Mouse (Mus musculus): ENCODE measurements around the gene Ctbp1. TPM values are rescaled to one million over a fixed set of nuclear protein-coding genes. Genes with fewer than 3 reads are reported as not detected.

The Ctbp1 gene
- 318 and 324 TPM in 2 replicates for polyA plus RNA-seq (2015; fragmentation: Nextera tagmentation; extraction: Ambion mirVana)

- peak; percentile 93 for ATAC-seq (replicated peaks; ENCODE audit: low FRiP score)
- peaks cover 16% of the 10 kb centered on the region for H3K36me3 ChIP-seq
- H3K27ac ChIP-seq, result peak within 1 kb of the TSS; percentile 98
- no peaks in the 10 kb centered on the region for H3K27me3 ChIP-seq
- H3K9ac ChIP-seq, result peak within 1 kb of the TSS; percentile 95
- peaks cover 31% of the 10 kb centered on the region for H3K4me1 ChIP-seq
- peak within 1 kb of the TSS; percentile 82 for H3K4me2 ChIP-seq
- H3K4me3 ChIP-seq (replicated peaks), result peak within 1 kb of the TSS; percentile 63
- H3K9me3 ChIP-seq (replicated peaks), result no peaks in the 10 kb centered on the region
- WGBS, result 0% methylated on average over 47 of the region's 57 CpGs
These were observed at the start of gene Ctbp1 for GRCm38 (mm10) chr5:33274953-33275454. Ctbp1 (minus strand) TSS chr5:33274994.

- no peaks in the 10 kb centered on the region for H3K4me1 ChIP-seq
- no peak overlapping the region for H3K4me2 ChIP-seq
- 56% methylated on average over 2 of the region's 2 CpGs for whole genome bisulfite sequencing
- no peak overlapping the region for H3K4me3 ChIP-seq (replicated peaks)
- H3K27me3 ChIP-seq, result no peaks in the 10 kb centered on the region
- no peak for ATAC-seq (replicated peaks; ENCODE audit: low FRiP score)
- no peak overlapping the region for H3K27ac ChIP-seq
- no peaks in the 10 kb centered on the region for H3K9me3 ChIP-seq (replicated peaks)
- H3K9ac ChIP-seq, result no peak overlapping the region
- no peaks in the 10 kb centered on the region for H3K36me3 ChIP-seq
These were observed 49.7 kb upstream of the Ctbp1 start for GRCm38 (mm10) chr5:33324491-33324890.

- Histone ChIP-seq H3K27me3 (no peaks in the 10 kb centered on the region), H3K4me1 (no peaks in the 10 kb centered on the region), H3K36me3 (no peaks in the 10 kb centered on the region), H3K9ac (no peak overlapping the region), H3K4me3 (replicated peaks) (no peak overlapping the region), H3K4me2 (no peak overlapping the region), H3K27ac (no peak overlapping the region), H3K9me3 (replicated peaks) (no peaks in the 10 kb centered on the region)
- ATAC-seq (replicated peaks; ENCODE audit: low FRiP score), result no peak
- WGBS, result 89% methylated on average over 7 of the region's 7 CpGs
These were observed 37.4 kb upstream of the Ctbp1 start for GRCm38 (mm10) chr5:33312192-33312591.

GRCm38 (mm10) chr5:33310704-33311462, 36.1 kb upstream of the Ctbp1 start:
- H3K27me3 ChIP-seq, result no peaks in the 10 kb centered on the region
- WGBS, result 77% methylated on average over 3 of the region's 3 CpGs
- H3K4me1 ChIP-seq, result no peaks in the 10 kb centered on the region
- H3K4me3 ChIP-seq (replicated peaks), result no peak overlapping the region
- H3K36me3 ChIP-seq, result no peaks in the 10 kb centered on the region
- no peak for ATAC-seq (replicated peaks; ENCODE audit: low FRiP score)
- no peak overlapping the region for H3K9ac ChIP-seq
- H3K4me2 ChIP-seq, result no peak overlapping the region
- H3K27ac ChIP-seq, result no peak overlapping the region
- no peaks in the 10 kb centered on the region for H3K9me3 ChIP-seq (replicated peaks)

GRCm38 (mm10) chr5:33301801-33302200, 27.0 kb upstream of the Ctbp1 start:
- no peak overlapping the region for H3K9ac ChIP-seq
- no peak overlapping the region for H3K4me3 ChIP-seq (replicated peaks)
- H3K4me1 ChIP-seq, result no peaks in the 10 kb centered on the region
- ATAC-seq (replicated peaks; ENCODE audit: low FRiP score), result no peak
- 89% methylated on average over 2 of the region's 2 CpGs for WGBS
- H3K27me3 ChIP-seq, result no peaks in the 10 kb centered on the region
- H3K9me3 ChIP-seq (replicated peaks), result no peaks in the 10 kb centered on the region
- no peak overlapping the region for H3K4me2 ChIP-seq
- no peaks in the 10 kb centered on the region for H3K36me3 ChIP-seq
- H3K27ac ChIP-seq, result no peak overlapping the region

- H3K27me3 ChIP-seq, result no peaks in the 10 kb centered on the region
- no peaks in the 10 kb centered on the region for H3K4me1 ChIP-seq
- H3K36me3 ChIP-seq, result no peaks in the 10 kb centered on the region
- H3K4me3 ChIP-seq (replicated peaks), result no peak overlapping the region
- 59% methylated on average over 6 of the region's 6 CpGs for WGBS
- no peak for ATAC-seq (replicated peaks; ENCODE audit: low FRiP score)
- H3K9me3 ChIP-seq (replicated peaks), result no peaks in the 10 kb centered on the region
- H3K27ac ChIP-seq, result no peak overlapping the region
- no peak overlapping the region for H3K9ac ChIP-seq
- H3K4me2 ChIP-seq, result no peak overlapping the region
These were observed 22.4 kb upstream of the Ctbp1 start for GRCm38 (mm10) chr5:33297164-33297563.

GRCm38 (mm10) chr5:33293796-33294430, 19.1 kb upstream of the Ctbp1 start:
- 48% methylated on average over 16 of the region's 16 CpGs for WGBS
- no peak overlapping the region for H3K4me3 ChIP-seq (replicated peaks)
- H3K4me1 ChIP-seq, result no peaks in the 10 kb centered on the region
- no peak overlapping the region for H3K9ac ChIP-seq
- H3K36me3 ChIP-seq, result no peaks in the 10 kb centered on the region
- H3K27me3 ChIP-seq, result no peaks in the 10 kb centered on the region
- H3K4me2 ChIP-seq, result no peak overlapping the region
- no peak for ATAC-seq (replicated peaks; ENCODE audit: low FRiP score)
- H3K9me3 ChIP-seq (replicated peaks), result no peaks in the 10 kb centered on the region
- H3K27ac ChIP-seq, result no peak overlapping the region

- no peaks in the 10 kb centered on the region for H3K9me3 ChIP-seq (replicated peaks)
- no peaks in the 10 kb centered on the region for H3K27me3 ChIP-seq
- H3K27ac ChIP-seq, result no peak overlapping the region
- no peaks in the 10 kb centered on the region for H3K36me3 ChIP-seq
- H3K4me2 ChIP-seq, result peak overlapping the region; percentile 10; the same call in 1 of the 2 replicates
- WGBS, result 46% methylated on average over 7 of the region's 7 CpGs
- H3K9ac ChIP-seq, result no peak overlapping the region
- no peak for ATAC-seq (replicated peaks; ENCODE audit: low FRiP score)
- peaks cover 8% of the 10 kb centered on the region for H3K4me1 ChIP-seq
- H3K4me3 ChIP-seq (replicated peaks), result no peak overlapping the region
These were observed 9.2 kb upstream of the Ctbp1 start for GRCm38 (mm10) chr5:33283951-33284350.

- H3K4me2 ChIP-seq, result no peak overlapping the region
- no peaks in the 10 kb centered on the region for H3K9me3 ChIP-seq (replicated peaks)
- H3K4me3 ChIP-seq (replicated peaks), result no peak overlapping the region
- no peaks in the 10 kb centered on the region for H3K27me3 ChIP-seq
- H3K36me3 ChIP-seq, result no peaks in the 10 kb centered on the region
- peaks cover 8% of the 10 kb centered on the region for H3K4me1 ChIP-seq
- WGBS, result 75% methylated on average over 1 of the region's 1 CpGs
- no peak for ATAC-seq (replicated peaks; ENCODE audit: low FRiP score)
- no peak overlapping the region for H3K9ac ChIP-seq
- no peak overlapping the region for H3K27ac ChIP-seq
These were observed 6.6 kb upstream of the Ctbp1 start for GRCm38 (mm10) chr5:33281428-33281827.

- WGBS, result 55% methylated on average over 5 of the region's 5 CpGs
- Histone ChIP-seq H3K9ac (no peak overlapping the region), H3K4me3 (replicated peaks) (no peak overlapping the region), H3K4me1 (peaks cover 8% of the 10 kb centered on the region), H3K27me3 (no peaks in the 10 kb centered on the region), H3K9me3 (replicated peaks) (no peaks in the 10 kb centered on the region), H3K4me2 (no peak overlapping the region), H3K36me3 (no peaks in the 10 kb centered on the region), H3K27ac (no peak overlapping the region)
- ATAC-seq (replicated peaks; ENCODE audit: low FRiP score), result no peak
These were observed 4.2 kb upstream of the Ctbp1 start for GRCm38 (mm10) chr5:33278950-33279349.

GRCm38 (mm10) chr5:33277286-33277685, 2.5 kb upstream of the Ctbp1 start:
- 67% methylated on average over 2 of the region's 2 CpGs for WGBS
- Histone ChIP-seq H3K36me3 (peaks cover 11% of the 10 kb centered on the region), H3K4me2 (no peak overlapping the region), H3K9ac (no peak overlapping the region), H3K4me1 (peaks cover 19% of the 10 kb centered on the region), H3K27ac (no peak overlapping the region), H3K4me3 (replicated peaks) (no peak overlapping the region), H3K9me3 (replicated peaks) (no peaks in the 10 kb centered on the region), H3K27me3 (no peaks in the 10 kb centered on the region)
- ATAC-seq (replicated peaks; ENCODE audit: low FRiP score), result no peak

- Histone ChIP-seq H3K9ac (no peak overlapping the region), H3K27ac (no peak overlapping the region), H3K4me1 (peaks cover 27% of the 10 kb centered on the region), H3K27me3 (no peaks in the 10 kb centered on the region), H3K4me3 (replicated peaks) (peak overlapping the region; percentile 63), H3K36me3 (peaks cover 14% of the 10 kb centered on the region), H3K9me3 (replicated peaks) (no peaks in the 10 kb centered on the region), H3K4me2 (peak overlapping the region; percentile 82)
- 14% methylated on average over 1 of the region's 1 CpGs for WGBS
- no peak for ATAC-seq (replicated peaks; ENCODE audit: low FRiP score)
These were observed 960 bp upstream of the Ctbp1 start for GRCm38 (mm10) chr5:33275754-33276153.
